Mouse (Mus musculus): ENCODE measurements around the gene Kidins220.

DNA sequence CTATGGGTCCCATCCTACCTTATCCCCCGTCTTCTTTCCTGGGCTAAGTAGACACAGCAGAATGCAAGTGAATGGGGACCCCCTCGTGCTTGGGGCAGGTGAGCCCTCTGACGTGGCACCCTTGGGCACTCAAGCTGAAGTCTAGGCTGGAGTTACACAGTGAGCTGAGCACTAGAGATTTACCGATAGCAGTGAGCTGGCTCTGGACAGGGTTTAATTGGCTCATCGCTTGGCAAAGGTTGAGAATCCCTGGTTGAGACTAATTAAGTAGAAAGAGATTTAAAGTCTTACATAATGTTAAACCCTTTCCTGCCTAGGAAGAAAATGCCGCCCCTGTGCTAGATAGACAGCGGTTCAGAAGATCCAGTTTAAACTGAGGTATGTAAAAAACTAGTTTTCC is 86.2 kb downstream of the Kidins220 start:
- TF ChIP-seq CTCF (IDR thresholded peaks at IDR 0.05; ENCODE audit: low read depth, low read length) (no peak), POLR2A (IDR thresholded peaks at IDR 0.05; ENCODE audit: extremely low read depth, insufficient read depth, low read length) (no peak)

Measured in liver, adult 2 months (tissue).